Mouse (Mus musculus) T-helper 2 cell (primary cell): Measurements from ENCODE around the gene Mcf2l.

Experiments used
- in situ Hi-C: fragments of 300-600 bp; cut with MboI, MseI; formaldehyde crosslinking; loops from one replicate; pipeline ENCODE4 v1.15.1; 2025; ENCODE audit warnings: high pct_unique_total_duplicates

Gene Mcf2l

DNA sequence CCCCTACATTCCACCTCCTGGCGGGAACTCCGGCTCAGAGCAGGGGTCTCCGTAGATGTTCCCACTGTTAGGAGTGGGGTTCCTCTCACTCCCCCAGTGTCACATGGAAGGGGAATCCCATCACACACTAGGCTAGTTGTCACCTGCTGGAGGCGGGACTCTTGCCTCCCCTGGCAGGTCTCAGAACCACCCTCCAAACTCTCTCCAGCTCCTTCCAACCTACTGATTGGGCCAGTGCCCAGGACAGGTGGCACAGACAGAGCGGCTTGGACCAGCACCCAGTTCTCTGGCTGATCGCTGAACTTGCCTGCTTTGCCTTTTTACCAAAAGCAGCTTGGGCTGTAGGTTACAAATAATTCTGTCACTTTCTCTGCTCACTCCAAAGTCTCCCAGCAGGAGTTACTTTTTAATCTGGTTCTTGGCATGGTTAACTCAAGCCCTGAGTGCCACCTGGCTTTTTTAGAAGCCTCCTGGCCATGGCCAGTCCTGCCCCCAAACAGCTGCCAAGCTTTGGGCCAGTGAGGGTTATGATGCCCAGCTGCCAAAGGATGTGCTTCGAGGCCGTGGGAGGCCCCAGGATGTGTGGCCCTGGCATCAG is 687 bp downstream of the Mcf2l start:
- in situ Hi-C loops, result no loop called here

DNA sequence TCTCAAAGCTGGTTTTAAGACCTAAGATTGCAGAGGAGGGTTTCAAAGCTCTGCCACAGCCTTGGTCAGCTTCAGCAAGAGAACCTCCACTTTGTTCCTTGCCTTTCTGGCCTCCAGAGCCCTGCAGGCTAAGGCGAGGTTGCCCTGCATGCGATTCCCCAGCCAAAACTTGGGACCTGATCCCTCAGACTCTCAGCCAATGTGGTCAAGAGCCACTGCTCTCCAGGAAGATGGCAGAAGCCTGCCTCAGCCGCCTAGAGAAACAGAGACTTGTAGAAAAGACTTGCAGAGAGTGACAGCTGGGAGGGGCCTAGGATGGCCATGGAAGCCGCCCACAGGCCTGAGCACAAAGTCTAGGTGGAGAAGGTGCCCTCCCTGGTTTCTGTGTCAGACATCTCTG is 1.4 kb downstream of the Mcf2l start:
- in situ Hi-C loops, result no loop called here

DNA sequence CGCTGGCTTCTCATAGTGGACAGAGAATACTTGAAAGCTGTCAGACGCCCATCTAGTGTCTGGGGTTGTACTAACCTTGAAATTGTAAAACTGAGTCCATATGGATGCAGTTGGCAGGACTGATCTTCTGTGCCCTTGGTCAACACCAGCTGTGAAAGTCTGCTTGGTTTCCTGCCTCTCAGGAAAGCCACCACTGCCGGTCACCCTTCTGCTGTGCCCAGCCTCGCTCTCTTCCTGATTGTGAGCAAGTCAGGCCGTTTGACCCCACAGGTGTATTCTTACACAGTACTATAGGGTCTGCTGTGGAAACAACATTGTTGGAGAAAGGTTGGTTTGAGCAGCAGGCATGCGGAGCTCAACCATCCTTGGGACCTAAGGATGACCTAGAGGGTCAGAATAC is 3.5 kb downstream of the Mcf2l start:
- in situ Hi-C loops, result no loop called here

DNA sequence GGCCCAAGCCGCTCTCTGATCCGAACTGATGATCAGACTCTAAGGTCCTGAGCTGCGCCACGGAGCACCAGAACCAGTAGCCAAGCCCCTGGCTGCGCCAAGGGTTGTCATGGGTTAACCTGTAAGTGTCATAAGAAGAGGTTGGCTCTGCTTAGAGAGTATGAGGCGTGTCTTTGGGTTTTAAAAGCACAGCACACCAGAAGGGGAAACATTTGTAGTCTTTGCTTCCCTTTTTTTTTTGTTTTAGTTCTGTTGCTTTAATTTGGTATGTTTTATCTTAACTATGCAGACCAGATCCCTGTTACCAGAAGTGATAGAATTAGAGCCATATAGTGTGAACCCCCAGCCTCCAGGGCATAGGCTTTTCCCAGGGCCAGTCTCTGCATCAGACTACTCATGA is 6.6 kb downstream of the Mcf2l start:
- in situ Hi-C loops, result no loop called here

DNA sequence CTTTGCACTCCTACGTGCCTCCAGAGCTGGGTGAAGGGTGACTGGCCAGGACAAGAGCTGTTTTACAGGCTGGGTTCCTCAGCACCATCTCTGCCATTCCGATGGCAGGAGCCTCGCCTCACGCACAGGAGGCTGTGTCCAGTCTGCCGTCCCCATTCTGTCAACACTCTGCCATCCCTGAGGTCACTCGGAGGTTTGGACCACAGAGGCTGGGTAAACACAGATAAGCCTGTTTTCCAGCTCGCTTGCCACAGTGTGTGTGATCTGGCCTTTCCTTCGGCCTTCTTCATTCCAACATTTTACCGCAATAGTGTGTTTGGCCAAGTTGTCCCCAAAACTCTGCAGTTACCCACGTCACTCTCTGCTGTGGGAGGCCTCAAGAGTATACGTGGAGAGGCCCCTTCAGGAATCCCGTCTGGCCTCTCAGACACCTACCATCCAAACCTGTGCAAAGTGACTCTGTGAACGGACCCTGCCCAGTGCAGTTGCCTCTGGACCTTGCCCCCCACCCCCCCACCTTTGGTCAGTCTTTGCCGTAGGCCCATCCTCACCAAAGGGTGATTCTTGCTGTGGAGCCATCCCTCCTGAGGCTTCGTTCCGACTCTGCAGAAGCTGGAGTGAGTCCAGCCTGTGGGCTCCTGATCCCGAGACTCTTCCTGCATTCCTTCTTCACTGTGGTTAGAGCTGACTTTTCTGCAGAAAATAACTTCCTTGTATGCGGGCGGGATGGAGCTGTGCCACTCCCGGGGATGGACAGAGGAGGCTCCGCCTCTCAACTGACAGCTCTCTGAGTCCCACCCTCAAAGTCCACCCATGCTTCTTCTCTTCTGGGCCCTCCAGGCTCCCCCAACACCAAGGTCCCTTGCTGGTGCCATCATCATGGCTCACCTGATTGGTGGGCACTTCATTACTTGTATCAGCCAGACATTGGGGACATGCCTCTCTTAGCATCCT is 9.7 kb downstream of the Mcf2l start:
- in situ Hi-C loops, result no loop called here

DNA sequence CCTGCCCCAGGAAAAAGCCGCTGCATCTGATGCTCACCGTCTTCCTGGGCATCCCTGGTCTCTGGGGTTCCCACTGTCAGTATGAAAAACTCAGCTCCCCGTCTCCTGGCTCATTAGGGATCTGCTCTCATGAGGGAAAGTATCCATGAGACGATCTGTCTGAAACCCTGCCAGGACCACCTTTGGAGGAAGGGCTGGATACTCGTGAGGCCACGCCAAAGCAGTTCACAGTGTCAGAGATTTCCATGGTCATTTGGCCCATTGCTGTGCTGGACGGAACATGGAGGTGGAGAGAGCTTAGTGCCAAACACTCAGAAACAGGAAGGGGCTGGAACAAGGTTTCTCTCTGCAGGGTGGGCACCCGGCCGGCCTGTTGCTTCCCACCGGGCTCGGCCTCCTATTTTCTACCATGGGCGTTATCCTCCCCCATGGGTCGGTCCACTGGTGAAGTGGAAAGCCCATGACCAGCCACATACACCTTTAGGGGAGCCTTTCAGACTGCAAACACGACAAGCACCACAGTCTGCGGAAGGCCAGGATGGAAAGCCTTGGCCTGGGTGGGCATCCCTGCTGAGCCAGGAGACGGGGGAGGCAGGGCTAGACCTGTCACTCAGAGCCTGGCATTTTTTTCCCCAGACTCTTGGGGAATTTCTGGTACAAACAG is 14.3 kb downstream of the Mcf2l start:
- in situ Hi-C loops, result no loop called here

DNA sequence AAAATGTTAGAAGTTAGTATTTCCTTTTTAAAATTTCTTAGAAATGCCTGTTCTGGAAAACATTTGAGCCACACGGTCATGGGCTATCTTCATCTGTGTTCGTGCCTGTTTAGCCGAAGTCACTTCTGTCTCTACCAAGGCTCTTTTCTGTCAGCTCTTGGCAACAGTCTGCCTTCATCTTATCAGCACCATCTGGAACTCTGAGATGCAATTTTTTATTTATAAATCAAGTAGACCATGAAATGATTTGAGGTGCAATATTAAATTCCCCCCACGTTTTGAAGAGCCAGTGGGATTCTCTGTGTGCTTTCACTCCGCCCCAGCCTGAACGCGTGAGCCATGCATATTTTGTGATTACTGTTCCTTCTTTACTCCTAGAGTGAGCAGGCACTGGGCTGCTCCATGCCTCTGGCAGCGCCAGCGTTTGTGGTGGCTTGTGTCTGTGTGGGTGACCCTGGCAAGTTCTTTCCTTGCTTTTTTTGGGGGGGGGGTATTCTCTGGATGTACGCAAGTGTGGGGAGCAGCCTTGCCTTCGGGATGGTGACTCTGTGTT is 15.5 kb downstream of the Mcf2l start:
- in situ Hi-C loops, result no loop called here

DNA sequence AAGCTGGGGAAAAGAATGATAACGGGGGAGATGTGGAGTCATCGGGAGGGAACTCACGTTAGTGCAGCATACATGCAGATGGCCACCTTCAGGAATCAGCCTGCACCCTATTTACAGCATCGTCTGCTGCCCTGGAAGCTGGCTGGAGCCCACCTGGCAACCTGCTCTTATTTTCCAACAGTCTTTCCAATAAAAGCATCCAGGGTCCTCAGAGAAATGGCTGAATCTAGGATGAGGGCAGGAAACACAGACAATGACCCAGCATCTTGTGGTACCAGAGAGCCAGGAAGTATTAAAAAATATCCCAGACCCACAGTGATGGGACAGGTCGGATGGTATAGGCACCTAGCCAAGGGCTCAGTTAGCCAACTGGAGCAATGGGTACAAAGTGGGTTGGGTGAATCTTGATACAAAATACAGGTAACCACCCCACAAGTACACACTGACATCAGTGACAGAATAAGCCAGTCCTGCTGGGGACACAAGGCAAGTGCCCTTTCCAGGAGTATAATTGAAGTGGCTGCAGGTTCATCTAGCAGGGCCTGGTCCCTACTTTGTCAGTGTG is 19.4 kb downstream of the Mcf2l start:
- in situ Hi-C loops, result no loop called here

DNA sequence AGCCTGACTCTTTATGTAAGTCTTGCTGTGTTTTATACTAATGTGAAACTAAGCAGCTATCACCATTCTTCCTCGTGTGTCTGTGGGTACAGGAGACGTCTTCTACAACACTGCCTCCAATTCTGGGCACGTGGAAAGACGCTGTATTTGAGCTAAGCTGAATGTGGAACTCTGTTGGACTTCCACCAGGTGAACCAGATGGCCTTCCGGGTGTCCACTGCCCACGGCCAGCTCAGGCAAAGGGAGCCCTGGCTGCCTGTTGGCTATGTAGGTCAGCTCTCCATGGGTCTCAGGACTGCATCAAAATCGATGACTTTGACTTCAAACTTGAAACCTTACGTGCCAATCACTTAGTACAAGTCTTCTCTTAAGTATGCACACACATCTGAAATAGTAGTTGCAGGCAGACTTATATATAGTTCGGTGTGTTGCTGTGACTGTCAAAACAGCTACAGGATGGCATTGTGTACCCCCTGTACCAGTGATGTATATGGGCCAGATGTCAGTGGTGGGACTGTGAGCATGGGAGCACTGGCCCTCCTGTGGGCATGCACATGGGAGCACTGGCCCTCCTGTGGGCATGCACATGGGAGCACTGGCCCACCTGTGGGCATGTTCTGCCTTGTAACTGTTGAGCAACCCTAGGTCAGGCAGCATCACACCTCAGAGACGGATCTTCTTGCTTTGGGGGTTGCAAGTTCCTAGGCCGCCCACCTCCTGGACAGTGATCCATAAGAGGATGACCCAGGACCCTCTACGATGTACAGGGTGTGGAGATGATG is 20.4 kb downstream of the Mcf2l start:
- in situ Hi-C loops, result no loop called here

DNA sequence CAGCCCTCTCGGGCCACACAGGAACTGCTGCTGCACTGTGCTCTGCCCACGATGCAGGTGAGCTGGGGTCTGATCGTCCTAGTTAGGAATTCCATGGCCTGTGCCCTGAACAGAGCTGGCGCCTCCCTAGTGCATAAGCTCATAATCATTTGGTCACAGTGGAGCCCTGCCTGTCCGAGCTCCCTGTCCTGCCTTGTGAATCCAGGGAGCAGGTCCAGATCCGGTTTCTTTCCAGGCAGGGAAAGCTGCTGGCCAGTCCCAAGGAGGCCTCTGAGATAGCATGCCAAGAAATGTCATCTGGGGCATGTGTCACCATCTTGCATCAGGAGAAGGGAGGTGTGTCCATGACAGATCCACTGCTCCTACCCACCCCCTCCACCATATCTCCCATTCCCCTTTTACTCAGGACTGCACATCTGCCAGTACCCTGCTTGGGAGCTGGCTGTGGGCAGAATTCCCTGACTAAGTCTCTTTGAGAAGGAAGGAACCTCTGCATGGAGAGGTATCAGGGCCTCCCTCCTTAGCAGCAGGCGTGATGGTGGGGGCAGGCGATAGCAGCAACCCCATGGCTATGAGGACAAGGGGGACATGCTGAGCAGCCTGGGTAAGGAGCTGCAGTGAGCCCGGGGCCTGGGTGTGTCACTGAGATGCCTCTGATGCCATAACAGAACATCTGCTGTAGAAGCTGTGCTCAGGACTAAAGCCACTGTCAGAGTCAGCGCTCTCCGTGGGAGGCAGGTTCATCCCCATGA is 21.4 kb downstream of the Mcf2l start:
- in situ Hi-C loops, result no loop called here

DNA sequence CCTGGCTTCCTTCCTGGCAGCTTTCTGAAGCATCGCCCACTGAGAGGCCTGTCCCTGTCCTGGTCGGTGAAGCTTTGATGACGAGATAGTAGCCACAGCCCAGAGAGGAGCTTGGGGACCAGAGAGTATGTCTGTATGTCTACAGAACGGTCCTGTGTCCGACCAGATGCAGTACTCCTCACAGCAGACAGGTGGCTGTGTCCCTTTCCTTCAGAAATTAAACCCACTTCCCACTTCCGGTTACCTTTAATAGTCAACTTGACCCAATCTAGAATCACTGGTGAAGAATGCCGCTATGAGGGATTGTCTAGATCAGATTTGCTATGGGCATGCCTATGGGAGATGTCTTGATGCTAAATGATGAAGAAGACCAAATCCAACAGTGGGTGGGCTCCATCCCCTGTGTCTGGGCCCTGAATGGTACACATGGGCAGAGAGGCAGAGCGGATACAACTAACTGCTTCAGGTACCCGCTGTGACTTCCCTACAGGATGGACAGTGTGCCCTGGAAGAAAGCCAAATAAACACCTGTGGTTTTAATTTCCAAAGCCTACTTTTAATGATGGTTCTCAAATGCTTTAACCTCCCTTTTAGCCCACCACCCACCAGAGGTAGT is 22.0 kb downstream of the Mcf2l start:
- in situ Hi-C loops, result no loop called here

DNA sequence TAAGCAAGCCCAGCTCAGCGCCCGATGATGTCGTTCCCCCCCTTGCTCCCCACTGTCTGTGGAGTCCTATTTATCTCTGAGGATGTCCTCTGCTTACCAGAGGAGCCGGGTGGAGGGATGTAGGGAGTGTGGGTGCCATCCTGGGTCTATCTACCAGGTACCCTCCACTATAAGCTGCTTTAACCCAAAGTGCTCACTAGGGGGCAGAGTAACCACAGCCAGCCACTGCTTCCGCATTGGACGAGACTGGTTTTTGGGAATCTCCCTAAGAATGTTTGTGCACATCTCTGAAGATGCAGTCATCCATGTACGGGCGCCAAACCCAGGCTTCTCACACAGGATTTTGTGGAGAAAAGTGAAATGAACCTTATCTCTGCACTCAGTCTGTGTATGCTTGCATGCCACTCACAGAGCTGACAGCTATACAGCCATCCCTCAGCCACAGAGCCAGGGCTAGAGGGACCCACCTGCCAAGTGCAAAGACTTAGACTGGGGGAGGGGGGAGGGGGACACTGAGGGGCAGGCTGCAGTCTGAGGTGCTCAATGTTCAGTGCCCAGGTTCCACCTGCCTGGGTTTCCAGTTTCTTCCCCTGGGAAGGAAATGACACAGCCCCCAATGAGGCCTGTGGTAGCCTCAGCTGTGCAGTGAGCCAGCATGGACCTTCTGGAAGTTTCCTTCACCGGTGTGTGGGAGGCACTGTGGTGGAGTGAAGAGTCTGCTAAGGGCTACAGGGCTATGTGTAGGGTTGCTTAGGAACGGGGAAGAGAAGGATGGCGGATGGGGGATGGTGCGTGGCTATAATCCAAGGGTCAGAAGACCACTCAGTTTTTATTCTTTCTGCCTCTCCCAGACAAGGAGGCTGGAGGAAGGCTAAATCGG is 23.1 kb downstream of the Mcf2l start:
- in situ Hi-C loops, result no loop called here

DNA sequence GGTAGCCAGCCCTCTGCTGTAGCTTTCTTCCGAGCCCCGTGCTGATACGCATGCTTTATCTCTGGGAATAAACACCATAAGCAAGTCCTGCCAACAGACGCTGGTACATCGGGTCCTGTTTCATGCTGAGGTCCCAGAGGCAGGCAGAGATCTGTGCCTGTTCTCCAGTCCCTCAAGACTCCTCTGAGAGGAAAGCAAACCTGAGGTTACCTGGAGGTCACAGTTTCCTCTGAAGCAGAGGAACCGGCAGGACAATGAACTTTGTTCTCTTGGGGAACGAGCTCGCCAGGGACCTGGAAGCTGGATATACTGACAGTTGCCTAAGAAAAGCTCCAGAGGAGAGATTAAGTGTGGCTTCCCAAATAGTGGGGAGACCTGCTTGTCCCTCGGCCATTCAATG is 24.2 kb downstream of the Mcf2l start:
- in situ Hi-C loops, result no loop called here

DNA sequence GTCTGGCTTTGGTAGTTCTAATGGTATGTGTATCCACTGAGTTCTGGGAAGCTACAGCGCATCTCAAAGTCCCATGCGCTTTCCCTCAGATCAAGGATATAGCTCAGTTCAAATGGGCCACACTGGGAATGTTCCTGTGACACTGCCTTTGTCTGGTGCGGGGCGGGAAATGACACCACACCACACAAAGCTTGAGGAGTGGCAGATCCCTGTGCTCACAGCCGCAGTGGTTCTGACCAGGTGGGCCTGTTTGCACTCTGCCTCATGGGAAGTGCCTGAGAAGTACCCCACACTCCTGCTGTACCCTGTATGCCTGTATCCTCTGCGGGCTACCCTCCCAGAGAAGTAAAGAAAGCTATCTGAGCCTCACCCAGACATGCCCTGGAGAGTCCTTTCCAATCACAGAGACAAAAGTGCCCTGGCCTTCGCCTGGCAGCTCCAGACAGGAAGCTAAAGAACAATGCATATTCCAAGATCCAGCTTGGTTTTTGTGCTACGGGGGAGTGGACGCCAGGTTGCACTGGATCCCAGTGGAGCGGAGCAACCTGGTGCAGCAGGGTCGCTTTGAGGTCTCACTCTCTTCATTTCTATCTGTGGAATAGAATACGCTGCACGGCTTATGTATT is 30.3 kb downstream of the Mcf2l start:
- in situ Hi-C loops, result no loop called here

DNA sequence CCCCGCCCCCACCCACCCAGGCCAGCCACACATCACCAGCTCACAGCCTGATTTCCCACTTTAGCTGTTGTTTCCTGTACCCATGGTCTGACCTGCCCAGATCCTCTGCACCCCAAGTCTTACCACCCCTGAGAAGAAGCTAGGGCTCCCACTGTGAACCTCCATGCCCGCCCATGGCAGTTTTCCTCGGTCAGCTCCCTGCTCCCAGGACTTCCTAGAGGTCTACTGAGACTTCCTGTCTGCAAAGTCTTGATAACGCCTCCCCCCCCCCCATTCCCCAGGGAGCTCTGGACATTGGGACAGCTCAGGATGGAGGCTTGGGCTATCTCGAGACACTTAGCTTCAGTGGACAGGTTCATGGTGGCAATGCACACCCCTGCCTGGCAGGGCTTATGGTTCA is 31.5 kb downstream of the Mcf2l start:
- in situ Hi-C loops, result no loop called here

DNA sequence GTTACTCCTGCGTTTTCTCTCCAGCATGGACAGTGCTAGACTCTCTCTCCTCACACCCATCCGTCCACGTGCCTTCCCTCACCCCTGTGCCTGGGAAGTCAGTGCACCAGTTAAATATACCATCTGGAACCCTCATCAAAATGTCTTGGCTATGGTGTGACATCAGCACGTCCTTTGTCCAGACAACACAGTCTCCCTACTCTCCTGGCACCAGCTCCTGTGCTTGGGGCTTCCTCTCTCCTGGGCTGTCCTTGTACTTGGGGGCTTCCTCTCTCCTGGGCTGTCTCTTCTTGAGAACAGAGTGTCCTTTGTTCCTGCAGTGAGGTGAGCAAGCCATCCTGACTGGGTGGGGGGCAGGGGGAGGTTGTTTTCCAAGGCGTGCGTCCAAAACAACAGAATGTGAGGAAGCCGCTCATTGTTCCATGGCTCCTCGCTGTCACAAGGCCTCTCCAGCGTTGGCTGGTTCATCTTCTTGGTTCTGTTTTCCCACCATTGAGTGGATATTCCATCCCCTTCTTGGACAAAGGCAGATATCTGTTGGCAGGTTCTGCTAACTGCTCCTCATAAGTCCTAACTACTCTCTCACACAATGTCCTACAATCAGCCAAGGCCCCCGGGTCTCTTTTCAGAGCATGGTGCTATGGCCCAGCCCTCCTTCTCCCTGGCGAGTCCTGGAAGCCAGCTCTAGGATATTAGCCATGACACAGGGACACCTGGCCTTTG is 32.2 kb downstream of the Mcf2l start:
- in situ Hi-C loops, result no loop called here

DNA sequence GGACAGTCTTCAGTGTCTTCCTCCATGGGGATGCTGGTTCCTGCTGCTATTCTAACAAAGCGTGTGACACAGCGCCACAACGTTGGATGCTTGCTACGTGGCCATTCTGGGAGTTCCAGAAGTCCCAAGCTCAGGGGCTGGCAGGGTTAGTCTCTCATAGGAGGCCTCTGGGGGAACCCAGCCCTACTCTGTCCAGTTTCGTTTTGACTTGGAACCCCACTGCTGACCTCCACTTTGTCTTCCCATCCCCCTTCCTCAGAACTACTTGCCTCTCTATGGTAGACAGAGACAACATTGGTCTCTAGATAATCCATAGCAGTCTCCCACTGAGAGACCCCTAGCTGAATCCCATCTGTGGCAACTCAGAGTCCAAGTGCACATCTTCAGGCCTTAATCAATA is 33.0 kb downstream of the Mcf2l start:
- in situ Hi-C loops, result no loop called here

DNA sequence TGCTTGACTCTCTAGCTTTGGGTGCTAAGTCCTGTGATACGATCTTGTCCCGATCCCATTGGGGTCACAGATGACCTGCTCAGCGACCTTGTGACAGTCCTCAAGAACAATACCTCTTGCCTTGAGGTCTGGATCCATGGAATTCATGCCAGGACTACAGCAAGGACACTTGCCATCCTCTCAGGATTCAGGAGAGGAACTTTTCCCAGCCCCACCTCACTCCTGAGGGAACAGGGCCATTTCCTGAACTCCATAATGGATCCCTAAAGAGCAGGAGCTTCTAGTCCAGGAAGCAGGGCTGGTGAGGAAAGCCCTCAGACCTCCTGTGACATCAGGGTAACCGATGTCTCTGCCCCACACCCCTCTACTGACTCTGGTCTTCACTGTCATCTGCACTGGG is 34.1 kb downstream of the Mcf2l start:
- in situ Hi-C loops, result no loop called here
